Mouse (Mus musculus) spleen, postnatal 36 days (tissue): Measurements from ENCODE around the gene Anks1b.

Experiments
- DNase-seq, 2 experiments: peaks; one replicate each; pipeline ENCODE4 v3.0.0; 2022; ENCODE audit warnings: low spot score in 2 of 2, mixed read lengths in 1 of 2

Gene Anks1b

DNA sequence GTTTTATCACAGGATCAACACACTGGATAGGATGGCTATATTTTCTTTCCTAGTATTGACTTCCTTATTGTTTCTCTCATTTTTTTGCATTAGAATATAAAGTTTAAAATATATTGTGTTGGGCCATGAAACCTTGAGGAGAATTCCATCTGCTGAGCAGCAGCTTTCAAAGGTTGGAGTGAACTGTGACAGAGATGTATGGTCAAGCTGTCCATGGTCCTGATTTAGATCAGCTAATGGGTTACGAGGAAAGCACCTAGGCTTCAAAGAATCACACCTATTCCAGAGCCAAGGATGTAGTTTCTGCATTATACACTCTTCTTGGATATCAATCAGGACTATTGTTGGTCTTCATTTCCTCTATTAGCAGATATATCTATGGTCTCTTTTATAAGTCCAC, 503.3 kb downstream of the Anks1b start:
- DNase-seq: no peak

DNA sequence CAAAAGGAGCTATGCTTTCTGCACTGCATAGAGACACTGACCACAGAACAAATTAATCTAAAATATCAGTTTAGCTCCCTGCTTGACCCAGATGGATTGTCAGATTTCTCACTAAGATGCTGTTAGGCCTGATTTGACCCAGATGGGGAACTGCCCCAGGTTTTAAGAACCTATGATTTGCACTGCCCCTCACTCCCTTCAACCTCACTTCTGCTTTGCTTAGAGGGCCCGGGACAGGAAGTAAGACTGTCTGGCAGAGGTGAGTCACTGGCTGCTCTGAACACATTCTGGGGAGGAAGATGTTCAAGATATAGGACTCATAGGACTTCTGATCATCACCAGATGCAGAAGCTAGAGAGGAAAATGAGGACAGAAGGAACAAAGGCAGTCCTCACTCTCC, 506.8 kb downstream of the Anks1b start:
- DNase-seq: no peak

DNA sequence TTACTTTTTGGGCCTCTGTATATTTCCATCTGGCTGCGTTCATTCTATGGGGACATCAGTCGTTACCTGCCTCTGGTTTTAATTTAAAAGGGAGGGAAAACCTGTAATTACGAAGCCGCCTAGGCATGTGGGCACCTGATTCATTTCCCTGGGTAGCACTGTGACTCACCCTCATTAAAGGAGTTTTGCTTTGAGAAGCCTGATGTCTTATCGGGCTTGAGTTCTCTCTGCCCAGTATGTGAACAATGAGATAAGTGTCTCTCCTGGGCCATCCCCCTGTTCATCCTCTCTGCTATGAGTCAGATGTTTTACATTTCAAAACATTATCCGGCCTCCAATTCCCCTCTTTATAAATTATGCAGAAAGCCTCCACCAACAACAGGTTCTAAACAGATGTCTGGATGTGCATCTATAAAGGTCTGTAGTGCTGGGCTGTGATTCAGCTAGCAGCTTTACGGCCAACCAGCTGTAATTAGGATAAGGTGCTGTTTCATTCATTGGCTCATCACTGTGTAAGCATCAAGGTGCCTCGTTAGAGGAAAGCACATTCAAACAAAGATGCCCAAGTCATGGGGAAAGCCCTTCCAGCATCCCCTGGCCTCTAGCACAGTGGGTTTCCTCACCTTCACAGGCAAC, 507.5 kb downstream of the Anks1b start:
- no peak for DNase-seq

DNA sequence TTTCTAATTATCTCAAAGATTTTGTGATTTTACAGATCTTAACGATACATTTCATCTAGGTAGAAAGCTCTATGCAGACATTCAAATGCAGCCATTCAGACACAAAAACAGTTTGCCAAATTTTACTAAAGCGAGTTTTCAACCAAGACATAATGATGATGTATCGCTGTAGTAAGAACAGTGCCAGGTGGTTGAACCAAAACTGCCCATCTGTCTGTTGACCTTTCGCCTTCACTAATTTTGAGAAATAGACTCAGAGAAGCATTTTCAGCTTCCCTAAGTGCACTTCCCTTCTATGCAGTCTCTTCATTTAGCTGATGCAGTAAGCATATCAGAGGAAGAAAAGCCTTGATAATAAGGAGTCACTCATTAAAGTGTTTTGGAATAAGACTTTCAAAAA, 527.1 kb downstream of the Anks1b start:
- DNase-seq: no peak

DNA sequence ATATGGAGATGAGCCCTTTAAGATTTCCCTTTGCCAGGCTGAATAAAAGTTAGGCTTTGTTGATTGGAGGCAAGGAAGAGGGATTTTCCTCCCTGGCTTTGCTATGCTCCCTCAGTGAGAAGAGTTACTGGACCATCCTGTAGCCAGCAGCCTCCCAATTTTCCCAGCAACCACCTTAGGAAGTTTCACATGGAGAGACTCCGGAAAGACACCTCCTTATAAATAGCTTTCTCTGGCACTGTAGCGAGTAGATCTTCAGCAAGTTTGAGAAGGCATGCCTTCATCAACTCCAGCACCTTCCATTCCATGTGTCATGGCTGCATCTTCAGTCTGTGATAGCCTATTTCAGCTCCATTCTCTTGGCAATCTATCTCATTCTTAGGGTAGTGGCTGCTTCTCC, 535.2 kb downstream of the Anks1b start:
- DNase-seq: no peak

DNA sequence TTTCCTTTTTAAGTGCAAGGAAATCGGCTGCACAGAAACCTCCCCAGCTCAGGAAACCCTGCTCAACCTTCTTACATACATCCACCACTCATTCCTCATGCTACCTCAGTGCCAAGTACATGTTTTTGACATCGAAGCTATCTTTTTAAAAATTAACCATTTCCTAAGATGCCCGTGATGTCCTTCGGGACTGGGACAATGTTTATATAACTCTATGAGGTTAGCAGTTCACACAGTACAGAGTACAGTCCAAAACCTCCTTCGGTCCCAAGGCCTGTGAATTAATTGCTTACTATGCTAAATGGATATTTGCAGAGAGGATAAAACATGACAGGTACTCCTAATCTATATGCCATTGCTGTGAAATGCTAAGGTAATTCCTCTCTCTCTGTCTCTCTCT, 558.2 kb downstream of the Anks1b start:
- no peak for DNase-seq

DNA sequence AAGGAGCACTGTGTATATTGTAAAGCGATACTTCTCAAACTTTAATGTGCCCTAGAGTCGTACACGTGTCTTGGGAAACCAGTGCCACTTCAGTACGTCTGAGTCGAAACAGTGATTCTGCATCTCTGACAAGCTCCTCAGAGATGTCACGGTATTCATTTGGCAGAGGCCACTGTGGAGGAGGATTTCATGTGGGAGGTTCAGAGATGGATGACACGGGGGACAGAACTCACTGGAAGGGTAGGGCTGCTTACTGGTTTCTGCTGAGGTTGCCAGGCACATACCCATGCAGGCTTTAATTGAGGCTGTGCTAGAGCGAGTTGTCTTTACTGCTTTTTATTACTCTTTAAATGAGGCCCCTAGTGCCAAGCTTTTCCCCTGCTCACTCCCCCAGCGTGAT, 558.7 kb downstream of the Anks1b start:
- DNase-seq: no peak

DNA sequence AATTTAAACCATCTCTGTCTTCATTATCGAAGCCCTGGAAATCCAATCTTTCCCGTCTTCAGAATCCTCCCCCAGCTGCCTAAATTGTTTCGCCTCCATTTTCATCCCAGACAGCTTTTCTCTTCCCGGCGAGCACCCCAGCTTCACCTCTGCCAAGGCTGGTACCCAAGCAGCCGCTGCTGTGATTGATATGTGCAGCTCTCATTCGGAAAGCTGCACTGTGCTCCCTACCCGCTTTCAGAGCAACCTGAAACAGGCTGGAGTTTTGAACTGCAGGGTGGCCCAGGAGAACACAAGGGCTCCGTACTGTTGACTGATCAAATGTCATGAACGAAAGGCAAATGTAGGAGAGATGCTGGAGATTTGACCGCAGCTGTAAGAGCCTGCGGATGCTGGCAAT, 559.2 kb downstream of the Anks1b start:
- no peak for DNase-seq

DNA sequence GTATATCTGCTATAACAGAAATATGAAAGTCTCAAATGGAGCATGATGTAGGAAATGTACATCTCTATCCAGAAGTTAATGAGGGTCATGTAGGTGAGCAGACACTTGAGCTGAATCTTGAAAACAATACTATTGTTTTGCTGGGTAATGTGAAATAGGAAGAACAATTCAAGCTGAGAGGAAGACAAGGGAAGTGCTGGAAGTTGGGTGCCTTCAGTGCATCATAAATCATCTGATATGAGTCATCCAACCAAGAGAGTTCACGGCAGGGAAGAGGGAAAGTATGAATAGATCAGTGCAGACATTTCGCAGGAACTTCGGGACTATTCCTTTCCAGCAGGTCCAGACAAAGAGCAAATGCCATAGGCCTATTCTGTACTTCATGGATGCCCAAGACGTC, 567.7 kb downstream of the Anks1b start:
- no peak for DNase-seq

DNA sequence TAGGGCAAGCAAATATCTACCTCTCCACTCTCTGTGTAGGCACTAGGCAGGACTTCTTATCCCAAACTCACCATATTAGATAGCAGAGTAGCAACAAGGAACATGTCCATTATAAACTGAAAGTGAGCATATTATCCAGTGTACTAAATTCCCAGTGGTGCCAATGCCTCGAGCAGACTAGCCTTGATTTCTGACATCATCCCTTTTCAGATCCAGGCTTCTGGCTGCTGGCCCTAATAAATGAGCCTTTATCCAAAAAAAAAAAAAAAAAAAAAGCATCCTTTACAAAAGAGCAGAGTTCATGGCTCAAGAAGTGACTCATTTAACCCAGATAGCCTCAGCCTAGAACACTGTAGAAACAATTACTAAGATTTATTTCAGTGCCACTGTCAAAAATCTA, 568.3 kb downstream of the Anks1b start:
- no peak for DNase-seq

DNA sequence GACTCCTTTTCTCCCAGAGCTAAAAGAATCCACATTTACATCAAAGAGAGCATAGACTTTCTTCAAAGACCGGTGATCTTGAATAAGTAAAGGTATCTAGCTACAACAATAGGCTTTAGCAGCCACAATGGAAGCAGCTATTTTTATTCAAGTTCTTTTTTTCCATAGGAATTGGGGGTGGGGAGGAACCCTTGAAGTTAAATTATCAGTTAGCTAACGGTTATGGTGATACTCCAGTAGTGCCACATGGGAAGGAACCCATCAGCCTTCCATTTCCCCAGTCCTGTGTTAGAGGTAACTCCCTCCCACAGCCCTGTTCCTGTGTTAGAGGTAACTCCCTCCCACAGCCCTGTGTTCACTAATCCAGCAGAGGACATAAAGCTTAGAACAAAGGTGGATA, 591.6 kb downstream of the Anks1b start:
- no peak for DNase-seq

DNA sequence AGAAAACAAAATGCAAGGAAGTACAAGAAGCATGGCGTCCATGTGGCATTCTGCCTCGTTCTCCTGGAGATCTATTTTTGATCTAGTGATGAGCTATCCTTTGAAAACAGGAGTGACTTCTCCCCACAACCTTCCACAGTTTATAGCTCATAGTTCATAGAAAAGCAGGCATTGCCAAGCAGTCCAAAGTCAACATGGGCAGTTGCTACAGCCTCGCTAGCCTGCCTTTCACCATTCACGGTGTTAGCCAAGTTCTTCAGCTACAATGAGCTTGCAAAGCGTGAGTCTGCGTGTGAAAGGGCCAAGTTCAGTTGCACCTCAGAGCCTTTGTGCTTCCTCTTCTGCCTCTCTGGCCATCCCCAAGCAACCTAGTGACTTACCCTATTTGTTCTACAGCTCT, 592.1 kb downstream of the Anks1b start:
- no peak for DNase-seq

DNA sequence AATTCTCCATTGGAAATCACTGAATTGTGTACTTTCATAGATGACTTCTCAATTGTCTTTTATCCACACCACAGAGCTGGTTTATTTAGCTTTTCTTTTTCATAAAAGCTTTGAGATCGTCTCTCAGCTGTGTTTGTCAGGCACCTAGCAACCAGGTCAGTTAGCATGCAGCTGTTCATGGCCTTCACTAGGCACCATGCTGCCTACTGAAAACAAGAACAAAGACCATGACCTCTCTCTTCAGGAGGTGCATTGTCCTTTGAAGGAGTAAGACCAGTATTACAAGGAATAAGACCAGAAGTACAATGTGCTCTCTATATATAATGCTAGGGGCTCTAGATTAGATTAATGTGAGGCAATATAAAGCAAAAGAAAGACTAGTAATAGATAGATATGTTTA, 594.2 kb downstream of the Anks1b start:
- DNase-seq: no peak

DNA sequence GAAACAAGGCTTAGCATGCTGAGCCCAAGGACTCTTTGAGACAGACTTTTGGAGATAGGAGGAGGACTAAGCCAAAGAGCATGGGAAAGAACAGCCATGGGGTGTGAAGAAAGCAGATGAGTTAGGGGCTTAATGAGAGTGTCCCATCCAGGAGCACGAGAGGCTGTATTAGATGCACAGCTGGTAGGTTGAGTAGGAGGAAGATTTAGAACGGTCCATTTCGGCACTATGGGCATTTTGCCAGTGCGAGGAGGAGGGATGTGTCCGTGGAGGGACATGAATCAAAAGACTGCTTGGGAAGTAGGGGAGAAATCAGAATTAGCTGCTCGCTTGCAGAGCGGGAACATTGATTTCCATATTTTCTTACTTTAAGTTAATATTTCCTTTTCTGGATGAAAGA, 620.1 kb downstream of the Anks1b start:
- DNase-seq: no peak

DNA sequence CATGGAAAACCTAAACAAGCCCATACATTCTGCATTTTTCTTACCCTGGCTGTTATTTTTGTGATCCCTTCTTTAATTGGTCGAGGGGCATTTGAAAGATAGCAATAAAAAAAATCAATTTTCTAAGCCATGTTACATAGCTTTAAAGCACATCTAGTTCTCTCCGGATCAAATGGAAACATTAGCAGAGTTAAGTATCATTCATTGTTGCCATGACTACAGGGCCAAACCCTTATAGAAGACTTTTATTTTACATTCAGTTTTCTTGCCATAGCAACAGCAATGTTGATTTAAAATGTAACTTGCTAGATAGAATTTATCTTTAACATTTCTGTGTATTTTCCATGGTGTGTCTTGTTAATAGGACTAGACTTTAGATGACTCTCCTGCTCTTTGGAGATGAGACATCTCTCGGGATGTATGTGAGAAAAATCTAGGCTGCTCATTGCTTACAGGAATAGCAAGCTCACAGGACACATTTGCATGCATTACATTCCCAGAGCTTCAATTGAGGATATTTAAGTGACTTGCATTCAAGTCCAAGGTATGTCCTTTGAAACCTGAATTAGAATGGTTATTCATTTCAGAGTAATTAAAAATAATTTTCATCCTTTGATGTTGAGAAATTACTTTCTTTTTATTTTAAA, 620.8 kb downstream of the Anks1b start:
- no peak for DNase-seq

DNA sequence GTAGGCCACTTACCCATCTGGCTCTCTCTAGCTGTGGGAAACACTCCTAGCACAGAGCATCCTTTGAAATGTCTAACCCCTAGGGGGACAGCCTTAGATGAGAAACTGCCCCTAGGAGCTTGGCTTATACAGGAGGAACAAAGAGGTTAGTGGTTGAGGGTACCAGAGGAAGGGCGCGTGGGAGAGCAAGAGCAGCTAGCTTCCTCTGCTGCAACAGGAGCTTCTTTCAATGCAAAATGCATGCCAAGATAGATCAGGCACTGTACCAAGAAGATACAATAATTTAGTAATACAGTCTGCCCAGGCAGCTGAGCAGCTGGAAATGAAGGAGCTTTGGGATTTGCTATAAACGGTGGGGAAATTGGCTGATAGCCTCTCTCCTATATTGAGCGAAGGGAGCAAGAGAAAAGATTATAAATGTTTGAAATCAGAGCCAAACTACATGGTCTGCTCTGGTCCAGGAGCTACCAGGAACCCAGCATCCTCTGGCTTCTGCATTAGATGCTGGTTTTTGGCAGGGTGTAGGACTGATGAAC, 621.7 kb downstream of the Anks1b start:
- no peak for DNase-seq

DNA sequence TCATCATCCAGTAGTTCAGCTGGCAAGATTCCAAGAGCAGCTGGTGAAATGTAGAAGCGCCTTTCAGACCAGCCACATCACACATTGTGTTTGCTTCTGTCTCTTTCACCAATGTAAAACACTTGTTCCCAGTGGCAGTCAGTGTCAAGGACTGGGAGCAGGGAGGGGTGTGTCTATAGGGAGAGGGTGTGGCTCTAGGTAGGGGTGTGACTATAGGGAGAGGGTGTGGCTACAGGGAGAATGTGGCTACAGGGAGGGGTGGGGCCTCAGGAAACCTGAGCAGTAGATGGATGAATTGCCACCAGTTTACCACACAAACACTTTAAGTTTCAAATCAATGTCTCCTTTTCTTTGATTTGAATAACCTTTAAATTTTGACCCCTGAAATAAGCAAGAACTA, 634.3 kb downstream of the Anks1b start:
- no peak for DNase-seq

DNA sequence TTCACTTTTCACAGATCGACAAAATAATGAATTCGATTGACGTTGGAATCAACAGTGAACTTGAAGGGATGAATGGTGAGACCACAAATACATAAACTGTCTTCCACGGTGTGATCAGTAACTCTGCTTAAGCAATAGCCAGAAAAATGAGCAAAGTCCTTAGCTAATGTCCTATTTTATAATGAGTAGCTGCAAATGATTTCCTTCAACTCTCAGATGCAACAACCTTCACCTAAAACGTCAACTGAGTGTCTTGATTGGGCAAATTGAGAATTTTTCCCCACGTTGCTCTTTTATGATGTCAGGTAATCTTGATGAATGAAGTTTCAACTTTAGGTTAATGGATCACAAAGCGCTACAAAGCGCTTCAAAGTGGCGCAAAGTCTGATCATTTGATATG, 639.5 kb downstream of the Anks1b start:
- DNase-seq: no peak

DNA sequence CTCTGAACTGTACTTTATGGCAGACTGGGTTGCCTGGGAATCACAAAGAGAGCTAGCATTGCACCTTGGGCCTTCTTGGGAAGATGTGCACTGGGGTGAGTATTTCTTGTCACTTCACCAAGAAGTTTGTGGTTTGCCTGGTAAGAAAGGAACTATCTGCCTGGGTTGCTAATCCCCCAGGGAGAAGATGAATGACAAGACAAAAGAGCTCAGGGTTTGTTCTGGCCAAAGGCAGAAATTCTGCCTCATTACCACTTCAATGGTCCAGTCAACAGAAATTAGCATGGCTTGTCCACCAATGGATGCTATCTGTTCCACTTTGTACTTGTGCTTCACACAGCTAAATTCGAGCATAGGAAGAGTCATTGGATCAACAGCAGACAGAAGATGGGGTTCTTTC, 658.5 kb downstream of the Anks1b start:
- no peak for DNase-seq

DNA sequence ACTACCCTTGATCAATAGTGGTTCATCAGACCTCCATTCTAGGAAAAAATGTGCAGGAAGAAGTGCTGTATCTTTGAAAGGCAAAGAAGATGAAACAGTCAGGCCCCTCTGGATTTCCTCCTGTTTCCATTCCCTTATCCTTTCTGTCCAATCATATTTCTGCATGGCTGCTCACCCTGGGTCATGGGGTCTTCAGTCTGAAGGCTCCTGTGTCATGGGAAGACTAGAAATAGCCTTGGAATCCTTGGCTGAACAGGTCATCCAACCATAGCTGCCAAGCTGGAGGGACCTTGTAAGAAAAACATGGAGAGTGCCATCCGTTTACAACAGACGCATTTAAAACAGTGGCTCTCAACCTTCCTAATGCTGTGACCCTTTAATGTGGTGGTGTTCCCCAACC, 662.1 kb downstream of the Anks1b start:
- no peak for DNase-seq

DNA sequence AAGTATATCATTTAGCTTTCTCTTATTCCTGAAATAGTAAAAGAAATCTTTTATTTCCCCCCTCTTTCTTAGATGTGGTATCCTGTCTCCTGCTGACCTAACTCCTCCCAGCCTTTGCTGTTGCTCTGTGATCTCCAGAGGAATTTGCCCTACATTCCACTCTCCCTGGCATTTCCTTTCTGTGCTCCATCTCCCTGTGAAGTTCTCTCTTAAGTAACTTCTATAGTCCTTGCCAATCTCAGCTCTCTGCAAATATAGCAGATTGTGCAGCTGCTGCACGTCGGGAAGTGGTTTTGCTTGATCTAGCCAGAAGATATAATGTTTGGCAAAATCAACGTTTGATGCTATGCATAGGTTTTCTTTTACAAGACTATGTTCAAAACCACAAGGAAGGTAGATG, 673.3 kb downstream of the Anks1b start:
- DNase-seq: no peak

DNA sequence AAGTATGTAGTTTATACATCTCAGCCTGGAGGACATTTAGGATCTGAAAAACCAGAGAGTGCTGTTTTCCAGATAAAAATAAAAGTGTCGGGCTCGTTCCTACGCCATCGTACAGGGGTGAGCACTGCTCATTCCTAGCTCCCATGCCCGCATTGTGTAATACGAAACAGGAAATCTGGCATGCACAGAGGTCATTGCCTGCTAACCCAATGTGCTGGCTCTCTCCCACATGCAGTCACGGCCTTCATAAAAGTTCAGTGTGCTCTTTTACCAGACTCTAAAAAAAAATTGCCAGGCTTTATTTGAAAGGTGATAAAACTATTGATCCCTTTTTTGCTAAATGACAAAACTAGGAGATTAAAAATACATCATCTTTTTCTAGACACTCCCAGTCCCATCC, 689.6 kb downstream of the Anks1b start:
- DNase-seq: no peak

DNA sequence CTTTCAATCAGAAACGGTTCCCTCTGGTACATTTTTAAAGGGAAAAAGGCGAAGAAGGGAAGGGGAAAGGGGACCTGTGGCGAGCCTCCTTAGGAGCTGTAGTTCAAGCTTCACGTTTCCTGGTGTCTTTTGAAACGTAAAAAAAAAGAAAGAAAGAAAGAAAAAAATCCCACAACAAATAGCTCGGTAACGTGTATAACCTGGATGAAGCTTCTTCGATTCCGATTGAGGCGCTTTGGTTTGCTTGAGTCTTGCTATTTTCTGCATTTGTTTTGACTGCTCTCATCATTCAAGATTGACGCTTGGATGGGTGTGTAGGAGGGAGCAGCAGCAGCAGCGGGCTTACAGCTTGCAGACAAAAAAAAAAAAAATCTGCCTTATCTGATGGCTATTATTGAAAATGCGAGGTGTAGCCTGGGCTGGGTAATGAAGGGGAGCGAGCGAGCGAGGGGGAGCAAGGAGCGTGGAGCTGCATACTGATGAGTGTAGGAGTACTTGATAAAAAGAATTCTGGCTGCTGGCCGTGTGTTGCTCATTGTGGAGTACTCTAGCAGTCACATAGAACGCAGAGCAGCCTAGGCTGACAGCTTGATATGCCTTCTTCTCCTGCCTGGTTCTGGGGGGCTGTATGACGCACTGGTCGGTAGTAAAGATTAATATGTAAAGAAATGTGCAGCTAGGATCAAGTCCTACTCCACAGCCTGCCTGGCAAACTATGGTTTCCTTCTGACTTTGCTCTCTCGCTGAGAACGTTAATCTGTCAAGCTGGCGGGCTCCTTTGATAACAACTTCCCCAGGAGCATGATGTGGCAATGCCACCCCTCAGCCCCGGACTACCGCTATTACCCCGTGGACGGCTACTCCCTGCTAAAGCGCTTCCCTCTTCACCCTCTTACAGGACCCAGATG, 703.1 kb downstream of the Anks1b start:
- DNase-seq: no peak
